Mouse (Mus musculus): ENCODE measurements around the gene Dtymk. TPM values are rescaled to one million over a fixed set of nuclear protein-coding genes. Genes with fewer than 3 reads are reported as not detected.

The Dtymk gene
- polyA plus RNA-seq, 1 experiment from 2014 or later, result 228 TPM

GRCm38 (mm10) chr1:93824609-93825008, 22.9 kb upstream of the Dtymk start, which contains the start of gene D2hgdh:
TSS of gene D2hgdh (plus strand) at chr1:93824909.
- Histone ChIP-seq H3K27me3 (ENCODE audit: insufficient read depth, poor library complexity, severe bottlenecking) (no peaks in the 10 kb centered on the region), H3K36me3 (peaks cover 25% of the 10 kb centered on the region), H3K27ac (peak within 1 kb of the TSS; percentile 90), H3K4me3 (peak within 1 kb of the TSS; percentile 60), H3K4me1 (replicated peaks) (peaks cover 16% of the 10 kb centered on the region), H3K9me3 (no peaks in the 10 kb centered on the region)
- DNase-seq (ENCODE audit: low spot score), result no peak
- WGBS, result 4% methylated on average over 10 of the region's 10 CpGs

- Histone ChIP-seq H3K27ac (peak overlapping the region; percentile 90), H3K4me1 (replicated peaks) (peaks cover 16% of the 10 kb centered on the region), H3K9me3 (no peaks in the 10 kb centered on the region), H3K4me3 (peak overlapping the region; percentile 60; the same call in 1 of the 2 replicates), H3K36me3 (peaks cover 28% of the 10 kb centered on the region), H3K27me3 (ENCODE audit: insufficient read depth, poor library complexity, severe bottlenecking) (no peaks in the 10 kb centered on the region)
- no peak for DNase-seq (ENCODE audit: low spot score)
- WGBS, result 84% methylated on average over 3 of the region's 3 CpGs
Measured at GRCm38 (mm10) chr1:93823796-93824495, 22.2 kb upstream of the Dtymk start.

DNA sequence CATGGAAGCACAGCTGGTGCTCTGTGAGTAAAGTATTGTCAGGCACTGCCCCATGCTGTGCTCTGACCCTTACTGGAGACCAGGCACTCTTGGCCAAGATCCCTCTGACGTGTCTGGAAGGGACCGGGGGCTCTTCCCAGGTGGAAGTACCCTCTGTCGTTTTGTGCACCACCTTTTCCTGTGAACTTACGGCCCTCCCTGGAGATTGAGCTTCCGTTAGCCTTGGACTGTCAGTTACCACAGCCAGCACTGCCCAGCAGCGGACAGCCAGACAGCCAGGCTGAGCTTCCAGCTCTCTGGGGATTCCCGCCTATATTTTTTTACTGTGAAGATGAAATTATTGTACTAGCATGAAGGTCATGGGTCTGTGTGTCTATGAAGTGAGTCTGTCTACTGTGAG, 17.0 kb upstream of the Dtymk start:
- no peaks in the 10 kb centered on the region for H3K27me3 ChIP-seq (ENCODE audit: insufficient read depth, poor library complexity, severe bottlenecking)
- WGBS, result 81% methylated on average over 7 of the region's 7 CpGs
- H3K36me3 ChIP-seq, result peaks cover 80% of the 10 kb centered on the region
- no peak overlapping the region for H3K4me3 ChIP-seq
- no peak overlapping the region for H3K27ac ChIP-seq
- no peaks in the 10 kb centered on the region for H3K4me1 ChIP-seq (replicated peaks)
- DNase-seq (ENCODE audit: low spot score), result no peak
- H3K9me3 ChIP-seq, result no peaks in the 10 kb centered on the region

- no peak overlapping the region for H3K4me3 ChIP-seq
- H3K36me3 ChIP-seq, result peaks cover 88% of the 10 kb centered on the region
- 92% methylated on average over 8 of the region's 8 CpGs for WGBS
- no peaks in the 10 kb centered on the region for H3K9me3 ChIP-seq
- no peaks in the 10 kb centered on the region for H3K27me3 ChIP-seq (ENCODE audit: insufficient read depth, poor library complexity, severe bottlenecking)
- H3K4me1 ChIP-seq (replicated peaks), result no peaks in the 10 kb centered on the region
- no peak overlapping the region for H3K27ac ChIP-seq
- no peak for DNase-seq (ENCODE audit: low spot score)
Measured at GRCm38 (mm10) chr1:93817823-93818532, 16.2 kb upstream of the Dtymk start.

DNA sequence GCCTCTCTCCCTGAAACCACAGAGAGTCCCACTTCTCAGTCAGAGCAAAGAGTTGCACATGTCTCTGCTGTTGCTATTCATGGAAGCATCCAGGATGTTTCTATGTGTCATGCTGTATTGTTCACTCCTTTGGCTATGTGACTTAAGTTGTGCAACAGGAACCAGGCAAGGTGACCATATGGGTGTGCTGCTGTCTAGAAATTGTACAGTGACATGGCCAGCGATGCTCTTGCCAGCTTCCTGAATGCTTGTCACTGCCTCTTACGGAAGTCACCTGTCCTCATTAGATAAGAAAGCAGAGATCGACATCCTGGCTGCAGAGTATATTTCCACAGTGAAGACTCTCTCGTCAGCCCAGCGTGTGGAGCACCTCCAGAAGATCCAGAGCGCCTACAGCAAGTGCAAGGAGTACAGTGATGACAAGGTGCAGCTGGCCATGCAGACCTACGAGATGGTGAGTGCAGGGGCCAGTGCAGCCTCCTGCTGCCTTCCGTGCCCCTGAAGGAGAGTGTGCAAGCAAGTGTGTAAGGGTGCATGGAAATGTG, 9.8 kb upstream of the Dtymk start:
- H3K36me3 ChIP-seq, result peaks cover 94% of the 10 kb centered on the region
- H3K27ac ChIP-seq, result no peak overlapping the region
- no peak for DNase-seq (ENCODE audit: low spot score)
- no peaks in the 10 kb centered on the region for H3K27me3 ChIP-seq (ENCODE audit: insufficient read depth, poor library complexity, severe bottlenecking)
- H3K4me3 ChIP-seq, result no peak overlapping the region
- WGBS, result 93% methylated on average over 8 of the region's 8 CpGs
- H3K9me3 ChIP-seq, result no peaks in the 10 kb centered on the region
- H3K4me1 ChIP-seq (replicated peaks), result no peaks in the 10 kb centered on the region

- no peak for DNase-seq (ENCODE audit: low spot score)
- H3K36me3 ChIP-seq, result peaks cover 93% of the 10 kb centered on the region
- WGBS, result 95% methylated on average over 3 of the region's 3 CpGs
- H3K4me1 ChIP-seq (replicated peaks), result peaks cover 10% of the 10 kb centered on the region
- H3K4me3 ChIP-seq, result no peak overlapping the region
- H3K27ac ChIP-seq, result no peak overlapping the region
- H3K27me3 ChIP-seq (ENCODE audit: insufficient read depth, poor library complexity, severe bottlenecking), result no peaks in the 10 kb centered on the region
- H3K9me3 ChIP-seq, result no peaks in the 10 kb centered on the region
Measured at GRCm38 (mm10) chr1:93810011-93810410, 8.3 kb upstream of the Dtymk start.

DNA sequence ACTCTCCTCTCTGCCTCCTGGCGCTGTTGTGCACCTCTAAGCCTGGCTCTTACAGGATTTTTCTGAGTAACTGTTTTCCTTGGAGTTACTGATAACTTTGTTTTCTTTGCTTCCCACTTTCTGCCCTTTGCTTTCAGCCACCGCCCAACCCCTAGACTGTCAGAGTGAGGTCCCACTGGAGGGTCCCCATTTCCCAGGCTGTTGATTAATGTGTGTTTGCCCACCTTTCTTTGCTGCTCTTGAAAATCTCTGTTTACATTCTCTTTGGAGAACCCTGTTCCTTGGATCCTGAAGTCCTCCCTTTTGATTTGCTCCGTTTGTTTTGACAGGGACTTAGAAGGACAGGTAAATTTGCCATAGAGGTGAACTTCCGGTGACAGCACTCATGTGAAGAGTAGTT, 7.1 kb upstream of the Dtymk start:
- H3K9me3 ChIP-seq, result no peaks in the 10 kb centered on the region
- 92% methylated on average over 4 of the region's 4 CpGs for WGBS
- no peak overlapping the region for H3K4me3 ChIP-seq
- H3K36me3 ChIP-seq, result peaks cover 82% of the 10 kb centered on the region
- no peak for DNase-seq (ENCODE audit: low spot score)
- H3K4me1 ChIP-seq (replicated peaks), result peaks cover 18% of the 10 kb centered on the region
- no peak overlapping the region for H3K27ac ChIP-seq
- H3K27me3 ChIP-seq (ENCODE audit: insufficient read depth, poor library complexity, severe bottlenecking), result no peaks in the 10 kb centered on the region

- Histone ChIP-seq H3K4me1 (replicated peaks) (peaks cover 42% of the 10 kb centered on the region), H3K9me3 (no peaks in the 10 kb centered on the region), H3K27me3 (ENCODE audit: insufficient read depth, poor library complexity, severe bottlenecking) (no peaks in the 10 kb centered on the region), H3K4me3 (peak overlapping the region; percentile 88; the same call in 1 of the 2 replicates), H3K36me3 (peaks cover 52% of the 10 kb centered on the region), H3K27ac (no peak overlapping the region)
- 82% methylated on average over 5 of the region's 5 CpGs for WGBS
- DNase-seq (ENCODE audit: low spot score), result no peak
Measured at GRCm38 (mm10) chr1:93805221-93805951, 3.7 kb upstream of the Dtymk start.

GRCm38 (mm10) chr1:93804818-93805217, 3.1 kb upstream of the Dtymk start:
- no peaks in the 10 kb centered on the region for H3K9me3 ChIP-seq
- H3K4me3 ChIP-seq, result peak overlapping the region; percentile 88
- H3K36me3 ChIP-seq, result peaks cover 53% of the 10 kb centered on the region
- no peak for DNase-seq (ENCODE audit: low spot score)
- H3K4me1 ChIP-seq (replicated peaks), result peaks cover 42% of the 10 kb centered on the region
- peak overlapping the region; percentile 98; the same call in 1 of the 2 replicates for H3K27ac ChIP-seq
- H3K27me3 ChIP-seq (ENCODE audit: insufficient read depth, poor library complexity, severe bottlenecking), result no peaks in the 10 kb centered on the region
- 81% methylated on average over 4 of the region's 4 CpGs for WGBS

DNA sequence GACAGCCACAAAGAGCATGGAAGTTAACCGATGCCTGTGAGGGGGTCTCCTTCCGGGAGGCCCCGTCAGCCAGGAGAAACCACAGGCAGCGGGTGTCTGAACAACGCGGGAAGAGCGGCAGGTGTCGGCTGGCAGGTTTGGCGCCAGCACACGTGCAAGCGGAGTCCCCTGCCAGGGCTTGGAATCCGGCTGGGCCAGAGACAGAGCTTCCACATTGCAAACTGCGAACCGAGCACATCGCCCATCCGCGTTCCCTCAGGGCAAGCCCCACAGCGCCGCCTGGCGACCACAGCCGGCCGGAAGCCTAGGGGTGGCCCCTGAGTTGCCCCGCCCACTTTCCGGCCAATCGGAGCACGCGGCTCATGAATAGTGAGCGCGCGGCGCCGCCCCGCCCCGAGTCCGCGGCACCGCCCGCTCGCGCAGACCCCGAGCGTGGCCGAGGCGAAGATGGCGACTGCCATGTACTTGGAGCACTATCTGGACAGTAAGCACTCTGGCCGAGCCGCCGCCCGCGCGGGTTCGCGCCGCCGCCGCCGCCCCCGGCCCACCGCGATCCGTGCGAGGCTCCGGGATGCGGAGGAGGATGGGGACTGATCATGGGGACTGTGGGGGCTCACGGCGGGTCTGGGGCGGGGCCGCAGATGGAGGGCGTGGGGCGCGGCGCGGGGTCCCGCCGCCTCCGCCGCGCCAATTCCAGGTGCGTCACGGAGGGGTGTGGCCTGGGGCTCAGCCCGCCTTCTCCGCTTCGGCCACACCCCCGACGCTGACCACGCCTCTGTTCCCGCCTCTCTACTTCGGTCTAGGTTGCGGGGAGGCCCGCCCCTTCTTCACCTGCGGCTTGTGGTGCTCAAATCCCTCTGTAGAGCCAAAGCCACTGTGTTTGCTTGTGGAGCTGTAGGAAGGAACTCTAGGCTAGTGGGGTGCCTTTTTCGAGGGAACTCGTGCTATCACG, 2.1 kb upstream of the Dtymk start, which contains the start of gene Ing5:
TSS of gene Ing5 (plus strand) at position 410 of the 952 bp plus-strand sequence.
- under 1% methylated on average over 93 of the region's 94 CpGs for WGBS
- Histone ChIP-seq H3K27ac (peak within 1 kb of the TSS; percentile 98), H3K4me3 (peak within 1 kb of the TSS; percentile 88), H3K9me3 (no peaks in the 10 kb centered on the region), H3K4me1 (replicated peaks) (peaks cover 42% of the 10 kb centered on the region), H3K36me3 (peaks cover 55% of the 10 kb centered on the region), H3K27me3 (ENCODE audit: insufficient read depth, poor library complexity, severe bottlenecking) (no peaks in the 10 kb centered on the region)
- DNase-seq (ENCODE audit: low spot score), result peak; percentile 99

GRCm38 (mm10) chr1:93802771-93803170, 1.0 kb upstream of the Dtymk start:
- DNase-seq (ENCODE audit: low spot score), result no peak
- Histone ChIP-seq H3K9me3 (no peaks in the 10 kb centered on the region), H3K4me3 (peak overlapping the region; percentile 88), H3K27ac (peak overlapping the region; percentile 92; the same call in 1 of the 2 replicates), H3K4me1 (replicated peaks) (peaks cover 42% of the 10 kb centered on the region), H3K27me3 (ENCODE audit: insufficient read depth, poor library complexity, severe bottlenecking) (no peaks in the 10 kb centered on the region), H3K36me3 (peaks cover 55% of the 10 kb centered on the region)
- WGBS, result 90% methylated on average over 5 of the region's 5 CpGs
